Mouse (Mus musculus) embryonic facial prominence, embryonic 10.5 days (tissue): ENCODE data around the gene Itgav. TPM values are rescaled to one million over a fixed set of nuclear protein-coding genes. Genes with fewer than 3 reads are reported as not detected.

Source experiments
- DNase-seq: peaks from one replicate; pipeline ENCODE4 v3.0.0-alpha.2; 2017; ENCODE audit warnings: low spot score
- H3K27ac ChIP-seq: fragments of 300-500 bp; sonication (generic); replicated peaks from 2 replicates; pipeline ENCODE4 v1.5.1; 2016; ENCODE audit warnings: mild to moderate bottlenecking
- H3K27me3 ChIP-seq: fragments of 300-500 bp; sonication (generic); replicated peaks from 2 replicates; pipeline ENCODE4 v1.6.1; 2016; ENCODE audit warnings: low read depth, mild to moderate bottlenecking; ENCODE audit not compliant: poor library complexity, severe bottlenecking
- H3K36me3 ChIP-seq: fragments of 300-500 bp; sonication (generic); replicated peaks from 2 replicates; pipeline ENCODE4 v1.6.1; 2016; ENCODE audit warnings: mild to moderate bottlenecking, moderate library complexity
- H3K4me1 ChIP-seq: fragments of 300-500 bp; sonication (generic); 2 replicates; pipeline ENCODE4 v1.6.1; 2016
- H3K4me3 ChIP-seq: fragments of 300-500 bp; sonication (generic); 2 replicates; pipeline ENCODE4 v1.5.1; 2016; ENCODE audit warnings: mild to moderate bottlenecking, moderate library complexity
- H3K9me3 ChIP-seq: fragments of 300-500 bp; sonication (generic); 2 replicates; pipeline ENCODE4 v1.6.1; 2016; ENCODE audit warnings: mild to moderate bottlenecking
- WGBS: fragments of 180-500 bp; shearing (Covaris S2); methylation state at CpG from one replicate; pipeline ENCODE4 v1.1.7; 2016; 5-methylcytosine and 5-hydroxymethylcytosine counted together
- polyA plus RNA-seq: library from polyadenylated mRNA; unstranded; fragments of >200 nt; fragmentation: Nextera tagmentation; extraction: Ambion mirVana; gene quantifications from 2 replicates; pipeline ENCODE4 v1.2.1, GENCODE M21; 2016

The Itgav gene
- polyA plus RNA-seq, 1 experiment from 2014 or later, result 55.7 TPM

GRCm38 (mm10) chr2:83738586-83739251 is 14.5 kb downstream of the Itgav start:
- 89% methylated on average over 14 of the region's 14 CpGs for WGBS

GRCm38 (mm10) chr2:83739461-83740124 is 15.4 kb downstream of the Itgav start:
- Histone ChIP-seq H3K36me3 (peaks cover 37% of the 10 kb centered on the region), H3K4me3 (no peak overlapping the region), H3K27me3 (no peaks in the 10 kb centered on the region), H3K27ac (peak overlapping the region; percentile 51; the same call in 1 of the 2 replicates), H3K9me3 (no peaks in the 10 kb centered on the region), H3K4me1 (peaks cover 27% of the 10 kb centered on the region)
- no peak for DNase-seq
- WGBS, result 44% methylated on average over 9 of the region's 9 CpGs

More at GRCm38 (mm10) chr2:83738586-83739251, 14.5 kb downstream of the Itgav start:
- Histone ChIP-seq H3K4me1 (peaks cover 27% of the 10 kb centered on the region), H3K9me3 (no peaks in the 10 kb centered on the region), H3K27ac (no peak overlapping the region), H3K36me3 (peaks cover 35% of the 10 kb centered on the region), H3K27me3 (no peaks in the 10 kb centered on the region), H3K4me3 (no peak overlapping the region)
- no peak for DNase-seq

GRCm38 (mm10) chr2:83740601-83741031 is 16.4 kb downstream of the Itgav start:
- H3K36me3 ChIP-seq, result peaks cover 47% of the 10 kb centered on the region
- H3K27me3 ChIP-seq, result no peaks in the 10 kb centered on the region
- H3K9me3 ChIP-seq, result no peaks in the 10 kb centered on the region
- H3K4me3 ChIP-seq, result no peak overlapping the region
- 24% methylated on average over 5 of the region's 5 CpGs for WGBS
- no peak for DNase-seq
- peak overlapping the region; percentile 59; the same call in 1 of the 2 replicates for H3K27ac ChIP-seq
- H3K4me1 ChIP-seq, result peaks cover 27% of the 10 kb centered on the region

GRCm38 (mm10) chr2:83742210-83742609 is 18.0 kb downstream of the Itgav start:
- H3K27me3 ChIP-seq, result no peaks in the 10 kb centered on the region
- H3K9me3 ChIP-seq, result no peaks in the 10 kb centered on the region
- H3K4me1 ChIP-seq, result peaks cover 27% of the 10 kb centered on the region
- peak; percentile 18 for DNase-seq
- no peak overlapping the region for H3K4me3 ChIP-seq
- 44% methylated on average over 9 of the region's 9 CpGs for WGBS
- H3K36me3 ChIP-seq, result peaks cover 37% of the 10 kb centered on the region
- H3K27ac ChIP-seq, result no peak overlapping the region

GRCm38 (mm10) chr2:83742836-83743235 is 18.6 kb downstream of the Itgav start:
- H3K4me3 ChIP-seq, result no peak overlapping the region
- H3K9me3 ChIP-seq, result no peaks in the 10 kb centered on the region
- H3K27ac ChIP-seq, result no peak overlapping the region
- peaks cover 40% of the 10 kb centered on the region for H3K36me3 ChIP-seq
- WGBS, result 96% methylated on average over 2 of the region's 2 CpGs
- no peaks in the 10 kb centered on the region for H3K27me3 ChIP-seq
- no peak for DNase-seq
- peaks cover 27% of the 10 kb centered on the region for H3K4me1 ChIP-seq

DNA sequence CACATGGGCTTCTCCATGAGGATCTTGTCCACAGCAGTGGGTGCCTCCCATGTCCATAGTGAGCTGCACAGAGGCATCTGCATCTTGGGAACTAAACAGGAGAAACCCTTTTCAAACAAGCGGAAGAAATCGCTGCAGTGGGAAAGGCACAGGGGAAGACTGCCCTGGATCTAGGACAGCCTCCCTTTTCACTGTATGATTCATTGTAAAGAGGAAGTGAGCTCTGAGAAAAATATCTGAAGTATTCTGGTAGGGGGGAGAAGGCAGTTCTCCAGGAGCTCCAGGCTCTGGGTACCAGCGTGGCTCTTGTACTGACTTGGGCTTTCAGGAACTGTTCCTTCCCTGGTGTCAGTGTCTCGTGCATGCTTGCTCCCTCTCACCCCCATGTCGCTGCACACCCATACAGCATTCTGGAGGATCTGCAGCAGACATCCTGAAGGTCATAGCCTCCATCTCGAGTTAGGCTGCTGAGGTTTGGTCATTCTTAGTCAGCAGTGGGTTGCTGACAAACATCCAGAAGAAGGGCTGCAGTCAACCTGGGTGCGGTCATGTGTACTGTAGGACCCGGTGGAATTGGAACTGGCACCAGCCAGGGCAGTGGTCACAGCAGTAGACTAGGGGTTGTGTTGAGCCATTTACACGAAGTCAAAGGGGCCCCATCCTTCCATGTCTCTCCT is 20.2 kb downstream of the Itgav start:
- no peak for DNase-seq
- no peaks in the 10 kb centered on the region for H3K9me3 ChIP-seq
- H3K4me1 ChIP-seq, result peaks cover 18% of the 10 kb centered on the region
- no peaks in the 10 kb centered on the region for H3K27me3 ChIP-seq
- WGBS, result 83% methylated on average over 9 of the region's 9 CpGs
- H3K4me3 ChIP-seq, result no peak overlapping the region
- H3K36me3 ChIP-seq, result peaks cover 40% of the 10 kb centered on the region
- H3K27ac ChIP-seq, result no peak overlapping the region

GRCm38 (mm10) chr2:83745257-83745656 is 21.1 kb downstream of the Itgav start:
- Histone ChIP-seq H3K27ac (no peak overlapping the region), H3K4me1 (peaks cover 10% of the 10 kb centered on the region), H3K4me3 (no peak overlapping the region), H3K9me3 (no peaks in the 10 kb centered on the region), H3K36me3 (peaks cover 39% of the 10 kb centered on the region), H3K27me3 (no peaks in the 10 kb centered on the region)
- DNase-seq, result no peak
- 75% methylated on average over 6 of the region's 6 CpGs for WGBS

GRCm38 (mm10) chr2:83748581-83749118 is 24.5 kb downstream of the Itgav start:
- WGBS, result 95% methylated on average over 10 of the region's 10 CpGs
- peaks cover 44% of the 10 kb centered on the region for H3K36me3 ChIP-seq
- no peak for DNase-seq

GRCm38 (mm10) chr2:83753008-83753407 is 28.8 kb downstream of the Itgav start:
- WGBS, result 92% methylated on average over 5 of the region's 5 CpGs
- Histone ChIP-seq H3K36me3 (peaks cover 53% of the 10 kb centered on the region), H3K4me1 (no peaks in the 10 kb centered on the region), H3K27me3 (no peaks in the 10 kb centered on the region), H3K27ac (no peak overlapping the region), H3K9me3 (no peaks in the 10 kb centered on the region), H3K4me3 (no peak overlapping the region)
- DNase-seq, result no peak

More at GRCm38 (mm10) chr2:83748581-83749118, 24.5 kb downstream of the Itgav start:
- Histone ChIP-seq H3K27ac (no peak overlapping the region), H3K27me3 (no peaks in the 10 kb centered on the region), H3K9me3 (no peaks in the 10 kb centered on the region), H3K4me1 (no peaks in the 10 kb centered on the region; the same call in 1 of the 2 replicates), H3K4me3 (no peak overlapping the region)

DNA sequence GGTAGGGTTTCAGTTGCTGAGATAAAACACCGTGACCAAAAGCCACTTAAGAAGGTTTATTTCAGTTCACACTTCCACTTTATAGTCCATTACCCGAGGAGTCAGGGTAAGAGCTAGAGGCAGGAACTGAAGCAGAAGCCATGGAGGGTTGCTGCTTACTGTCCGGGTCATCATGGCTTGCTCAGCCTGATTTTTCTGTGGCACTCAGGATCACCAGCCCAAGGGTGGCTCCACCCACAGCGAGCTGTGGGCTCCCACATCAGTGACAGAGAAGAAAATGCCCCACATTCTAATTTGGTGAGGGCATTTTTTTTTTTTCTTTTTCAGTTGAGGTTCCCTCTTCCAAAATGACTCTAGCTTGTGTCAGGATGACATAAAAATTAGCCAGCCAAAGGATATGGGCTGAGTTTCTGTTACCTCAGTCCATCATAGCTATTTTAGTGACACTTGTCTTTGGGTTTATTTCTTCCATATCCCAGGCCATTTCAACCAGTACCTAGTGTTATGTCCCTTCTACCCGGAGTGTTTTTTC is 30.2 kb downstream of the Itgav start:
- H3K9me3 ChIP-seq, result no peaks in the 10 kb centered on the region
- H3K36me3 ChIP-seq, result peaks cover 41% of the 10 kb centered on the region
- H3K4me3 ChIP-seq, result no peak overlapping the region
- no peaks in the 10 kb centered on the region for H3K27me3 ChIP-seq
- DNase-seq, result no peak
- peaks cover 11% of the 10 kb centered on the region for H3K4me1 ChIP-seq
- whole genome bisulfite sequencing, result 85% methylated on average over 5 of the region's 5 CpGs
- H3K27ac ChIP-seq, result no peak overlapping the region

GRCm38 (mm10) chr2:83758606-83759215 is 34.5 kb downstream of the Itgav start:
- no peaks in the 10 kb centered on the region for H3K9me3 ChIP-seq
- H3K4me3 ChIP-seq, result no peak overlapping the region
- peaks cover 18% of the 10 kb centered on the region for H3K4me1 ChIP-seq
- H3K36me3 ChIP-seq, result peaks cover 32% of the 10 kb centered on the region
- WGBS, result 53% methylated on average over 7 of the region's 7 CpGs
- H3K27me3 ChIP-seq, result no peaks in the 10 kb centered on the region
- no peak for DNase-seq
- peak overlapping the region; percentile 71; the same call in 1 of the 2 replicates for H3K27ac ChIP-seq

DNA sequence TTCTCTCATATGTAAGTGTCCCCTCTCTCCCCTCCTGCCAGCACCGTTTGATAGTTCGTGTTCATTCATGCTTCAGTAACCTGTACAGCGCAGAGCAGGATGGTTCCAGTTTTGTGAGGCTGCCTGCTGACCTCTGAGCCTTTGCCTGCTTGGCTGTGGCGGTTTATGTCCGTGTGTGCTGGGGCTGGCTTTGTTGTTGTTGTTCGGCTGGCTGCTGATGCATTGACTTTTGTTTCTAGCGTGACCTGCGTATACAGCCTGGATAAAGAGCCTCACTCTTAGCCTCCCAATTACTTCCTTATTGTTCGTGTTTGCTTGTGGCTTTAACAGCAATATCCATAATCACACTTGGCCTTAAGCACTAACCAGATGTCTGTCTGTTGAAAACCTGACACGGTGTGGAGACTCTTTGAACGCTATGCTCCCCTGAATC is 35.0 kb downstream of the Itgav start:
- H3K4me3 ChIP-seq, result no peak overlapping the region

More for the DNA sequence above, 35.0 kb downstream of the Itgav start:
- H3K36me3 ChIP-seq, result peaks cover 27% of the 10 kb centered on the region
- peaks cover 18% of the 10 kb centered on the region for H3K4me1 ChIP-seq
- no peaks in the 10 kb centered on the region for H3K9me3 ChIP-seq
- WGBS, result 39% methylated on average over 11 of the region's 11 CpGs
- DNase-seq, result peak; percentile 42
- peak overlapping the region; percentile 71 for H3K27ac ChIP-seq
- no peaks in the 10 kb centered on the region for H3K27me3 ChIP-seq
